Mouse (Mus musculus): ENCODE data around the gene Yipf1.

DNA sequence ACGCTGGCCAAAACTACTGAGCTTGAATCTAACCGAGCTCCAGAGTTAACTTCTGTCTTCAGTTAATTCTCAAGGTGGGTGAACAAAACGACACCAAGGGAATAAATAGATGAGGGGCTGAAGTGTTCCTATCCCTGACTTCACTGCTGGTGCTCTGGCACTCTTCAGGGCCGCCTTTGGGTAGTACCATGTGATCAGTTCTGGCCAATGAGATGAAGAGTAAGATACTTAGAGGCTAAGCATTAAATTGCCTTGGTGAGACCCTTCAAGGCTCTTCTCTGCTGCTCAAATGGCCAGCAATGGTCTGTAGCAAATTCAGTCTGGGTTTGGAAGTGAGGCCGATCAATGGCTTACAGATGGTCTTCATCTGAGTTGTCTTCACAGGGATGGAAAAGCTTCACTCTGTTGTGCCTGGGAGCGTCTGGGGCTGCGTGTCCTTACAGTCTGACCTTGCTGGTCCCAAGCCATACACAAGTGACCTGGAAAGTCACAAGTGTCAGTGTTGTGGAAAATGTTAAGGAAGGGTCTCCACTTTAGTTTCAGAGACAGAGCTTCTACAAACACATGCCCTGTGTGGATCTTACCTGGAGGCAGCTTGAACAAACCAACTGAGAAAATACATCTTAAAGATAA is 33.2 kb upstream of the Yipf1 start:
- TF ChIP-seq CTCF (IDR thresholded peaks at IDR 0.05; ENCODE audit: low read depth), result no peak
- TF ChIP-seq EP300 (IDR thresholded peaks at IDR 0.05; ENCODE audit: low read depth), result no peak

All from liver, embryonic 14.5 days (tissue).